In genomic region chr1:126407886-126408285, GRCm38 (mm10) we compare ENCODE assay signal across 9 mouse cellular contexts.
DNase-seq lines count a peak whose midpoint lies in the region; ATAC-seq lines count a peak whose summit lies in the region.
"Had no signal": no experiment of that assay in that cellular context is flagged by ENCODE, and none has a peak within 500 bp of the region (broad histone marks: within the 10 kb centered on the region; RNA-seq: fewer than 3 reads in every experiment).

No protein-coding gene starts in this region.

- WGBS in forebrain, embryonic 11.5 days = 18% methylated on average over 4 of the region's 4 CpGs
- WGBS in forebrain, embryonic 13.5 days = 31% methylated on average over 4 of the region's 4 CpGs
- 25% methylated on average over 4 of the region's 4 CpGs for WGBS in midbrain, embryonic 14.5 days
- 29% methylated on average over 4 of the region's 4 CpGs for WGBS in midbrain, embryonic 16.5 days

- H3K9me3 ChIP-seq in forebrain, embryonic 11.5 days (ENCODE audit: control insufficient read depth, low read length) = no peaks in the 10 kb centered on the region
- H3K9me3 ChIP-seq in forebrain, embryonic 13.5 days (replicated peaks) = no peaks in the 10 kb centered on the region
- H3K9me3 ChIP-seq in midbrain, embryonic 14.5 days (ENCODE audit: control insufficient read depth, low read length) = no peaks in the 10 kb centered on the region
- H3K9me3 ChIP-seq in midbrain, embryonic 16.5 days (replicated peaks; ENCODE audit: control insufficient read depth, low read length, poor library complexity, severe bottlenecking) = no peaks in the 10 kb centered on the region
- H3K9me3 ChIP-seq: limb, embryonic 13.5 days had no signal

- H3K9ac ChIP-seq in forebrain, embryonic 11.5 days (ENCODE audit: low read length) = no peak overlapping the region
- H3K9ac ChIP-seq in forebrain, embryonic 13.5 days = no peak overlapping the region
- no peak overlapping the region for H3K9ac ChIP-seq in midbrain, embryonic 14.5 days (replicated peaks; ENCODE audit: low read length)
- no peak overlapping the region for H3K9ac ChIP-seq in midbrain, embryonic 16.5 days (ENCODE audit: low read depth, low read length)
- H3K9ac ChIP-seq: limb, embryonic 13.5 days had no signal

- DNase-seq in forebrain, embryonic 11.5 days (ENCODE audit: low spot score) = peak; percentile 58
- DNase-seq in midbrain, embryonic 14.5 days = peak; percentile 64
- DNase-seq in c-Kit-positive CD71-positive TER-119-positive erythroid progenitor cells, embryonic 14.5 days (ENCODE audit: low spot score) = peak; percentile 4
- DNase-seq in kidney, adult 8-10 months = peak; percentile 11 to 56
- DNase-seq in lung, postnatal 14 days = peak; percentile 71
- peak; percentile 54 for DNase-seq in thymus, postnatal 14 days

- no peak overlapping the region for H3K4me3 ChIP-seq in forebrain, embryonic 11.5 days (ENCODE audit: low read depth, low read length)
- H3K4me3 ChIP-seq in forebrain, embryonic 13.5 days = no peak overlapping the region
- no peak overlapping the region for H3K4me3 ChIP-seq in midbrain, embryonic 14.5 days (replicated peaks; ENCODE audit: low read depth, low read length)
- H3K4me3 ChIP-seq in midbrain, embryonic 16.5 days (ENCODE audit: low read depth, low read length) = no peak overlapping the region
- H3K4me3 ChIP-seq: limb, embryonic 13.5 days had no signal

- ATAC-seq in forebrain, embryonic 11.5 days (replicated peaks; ENCODE audit: low FRiP score) = no peak
- ATAC-seq in forebrain, embryonic 13.5 days = no peak
- no peak for ATAC-seq in midbrain, embryonic 14.5 days (ENCODE audit: low FRiP score, low TSS enrichment)
- no peak for ATAC-seq in midbrain, embryonic 16.5 days

- H3K36me3 ChIP-seq in forebrain, embryonic 11.5 days (ENCODE audit: control insufficient read depth, insufficient read depth, low read length) = no peaks in the 10 kb centered on the region
- no peaks in the 10 kb centered on the region for H3K36me3 ChIP-seq in forebrain, embryonic 13.5 days (ENCODE audit: poor library complexity, severe bottlenecking)
- no peaks in the 10 kb centered on the region for H3K36me3 ChIP-seq in midbrain, embryonic 14.5 days (ENCODE audit: control insufficient read depth, insufficient read depth, low read length)
- no peaks in the 10 kb centered on the region for H3K36me3 ChIP-seq in midbrain, embryonic 16.5 days (ENCODE audit: control insufficient read depth, insufficient read depth, low read length)
- H3K36me3 ChIP-seq: limb, embryonic 13.5 days had no signal

- H3K4me1 ChIP-seq in forebrain, embryonic 11.5 days (replicated peaks; ENCODE audit: control insufficient read depth, insufficient read depth, low read length) = no peaks in the 10 kb centered on the region
- H3K4me1 ChIP-seq in forebrain, embryonic 13.5 days = no peaks in the 10 kb centered on the region
- H3K4me1 ChIP-seq in midbrain, embryonic 14.5 days (ENCODE audit: control insufficient read depth, insufficient read depth, low read length) = no peaks in the 10 kb centered on the region
- no peaks in the 10 kb centered on the region for H3K4me1 ChIP-seq in midbrain, embryonic 16.5 days (ENCODE audit: control insufficient read depth, insufficient read depth, low read length)
- H3K4me1 ChIP-seq: limb, embryonic 13.5 days had no signal

- no peaks in the 10 kb centered on the region for H3K27me3 ChIP-seq in forebrain, embryonic 11.5 days (ENCODE audit: control insufficient read depth, insufficient read depth, low read length)
- H3K27me3 ChIP-seq in forebrain, embryonic 13.5 days = no peaks in the 10 kb centered on the region
- H3K27me3 ChIP-seq in midbrain, embryonic 14.5 days (ENCODE audit: control insufficient read depth, insufficient read depth, low read length) = no peaks in the 10 kb centered on the region
- H3K27me3 ChIP-seq in midbrain, embryonic 16.5 days (ENCODE audit: control insufficient read depth, insufficient read depth, low read depth, low read length) = no peaks in the 10 kb centered on the region
- H3K27me3 ChIP-seq: limb, embryonic 13.5 days had no signal

- H3K4me2 ChIP-seq in forebrain, embryonic 11.5 days (ENCODE audit: low read depth, low read length, severe bottlenecking) = no peak overlapping the region
- no peak overlapping the region for H3K4me2 ChIP-seq in forebrain, embryonic 13.5 days
- no peak overlapping the region for H3K4me2 ChIP-seq in midbrain, embryonic 14.5 days (ENCODE audit: low read length)
- H3K4me2 ChIP-seq in midbrain, embryonic 16.5 days (ENCODE audit: low read length) = no peak overlapping the region
- H3K4me2 ChIP-seq: limb, embryonic 13.5 days had no signal

- no peak overlapping the region for H3K27ac ChIP-seq in forebrain, embryonic 11.5 days (ENCODE audit: low read depth, low read length)
- H3K27ac ChIP-seq in forebrain, embryonic 13.5 days = no peak overlapping the region
- no peak overlapping the region for H3K27ac ChIP-seq in midbrain, embryonic 14.5 days (replicated peaks; ENCODE audit: low read depth, low read length)
- no peak overlapping the region for H3K27ac ChIP-seq in midbrain, embryonic 16.5 days (ENCODE audit: low read length)
- H3K27ac ChIP-seq: limb, embryonic 13.5 days had no signal

Comparison
In these comparisons a context has a peak if more than half of its experiments do, and no peak if none do; other contexts are left out.
1. DNase-seq: peak in every context shown above with its lines; median percentile 71 in lung, postnatal 14 days; 64 in midbrain, embryonic 14.5 days; 58 in forebrain, embryonic 11.5 days; 54 in thymus, postnatal 14 days; 34 in kidney, adult 8-10 months; 4 in c-Kit-positive CD71-positive TER-119-positive erythroid progenitor cells, embryonic 14.5 days.